Mouse (Mus musculus) megakaryocyte, embryonic 14.5 days (primary cell): Measurements from ENCODE around the gene Opalin.

Experiments used
- FLI1 ChIP-seq: IDR thresholded peaks from 2 replicates; pipeline ENCODE4 v1.6.1; 2012; ENCODE audit warnings: low read length, inconsistent platforms, mixed read lengths
- GATA1 ChIP-seq: IDR thresholded peaks from 3 replicates; pipeline ENCODE4 v1.6.1; 2012; ENCODE audit warnings: mixed read lengths, low read length, inconsistent platforms, borderline replicate concordance

DNA sequence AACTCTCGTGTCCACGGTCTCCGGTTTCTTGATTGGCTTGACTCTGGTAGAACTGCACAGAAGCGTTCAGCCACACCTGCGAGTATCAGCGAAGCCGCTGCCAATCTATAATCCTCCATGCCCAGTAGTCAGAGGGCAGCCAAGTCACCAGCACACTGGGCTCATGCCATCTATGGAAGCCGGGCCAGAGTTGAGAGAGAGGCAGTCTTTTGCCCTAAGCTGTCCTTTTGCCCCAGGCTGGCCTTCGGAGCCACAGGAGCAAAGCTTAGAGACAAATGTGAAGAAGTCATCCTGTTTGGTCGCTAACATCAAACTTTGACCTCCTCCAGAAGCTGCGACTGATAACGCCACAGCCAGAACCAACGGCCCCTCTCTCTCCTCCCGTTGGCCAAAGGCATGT lies 6.7 kb upstream of the Opalin start:
- TF ChIP-seq GATA1 (no peak), FLI1 (no peak)
